Mouse (Mus musculus) heart, embryonic 14.5 days (tissue): ENCODE measurements around the gene 5031439G07Rik. TPM values are rescaled to one million over a fixed set of nuclear protein-coding genes. Genes with fewer than 3 reads are reported as not detected.

Experiments used
- ATAC-seq: fragments of 200-750 bp; cut with Nextera tagmentation; 2 replicates; pipeline ENCODE4 v1.8.0; 2017; ENCODE audit warnings: low read depth, moderate TSS enrichment; ENCODE audit not compliant: insufficient number of reproducible peaks, insufficient read depth, low FRiP score
- H3K27ac ChIP-seq, 2 experiments: fragments of 200-500 bp in 1 of 2; fragments of 300-500 bp in 1 of 2; sonication (generic) in 1 of 2; replicated peaks in 1 of 2; 2 replicates each; pipeline ENCODE4 v1.5.1; 2012 to 2014; ENCODE audit warnings: low read depth in 2 of 2, low read length in 2 of 2, control low read depth in 1 of 2, mild to moderate bottlenecking in 1 of 2, mixed read lengths in 1 of 2; ENCODE audit not compliant: control insufficient read depth in 1 of 2, insufficient read depth in 1 of 2
- H3K27me3 ChIP-seq: fragments of 300-500 bp; sonication (generic); 2 replicates; pipeline ENCODE4 v1.6.1; 2014; ENCODE audit warnings: mild to moderate bottlenecking, low read length, control low read depth; ENCODE audit not compliant: control insufficient read depth, insufficient read depth
- H3K36me3 ChIP-seq: fragments of 300-500 bp; sonication (generic); 2 replicates; pipeline ENCODE4 v1.6.1; 2014; ENCODE audit warnings: mild to moderate bottlenecking, control low read depth, low read length, mixed read lengths; ENCODE audit not compliant: control insufficient read depth, insufficient read depth
- H3K4me1 ChIP-seq, 2 experiments: fragments of 200-500 bp in 1 of 2; fragments of 300-500 bp in 1 of 2; sonication (generic) in 1 of 2; 2 replicates each; pipeline ENCODE4 v1.6.1; 2012 to 2014; ENCODE audit warnings: low read length in 2 of 2, control low read depth in 1 of 2, mixed read lengths in 1 of 2; ENCODE audit not compliant: control insufficient read depth in 2 of 2, insufficient read depth in 2 of 2
- H3K4me2 ChIP-seq: fragments of 300-500 bp; sonication (generic); 2 replicates; pipeline ENCODE4 v1.6.1; 2014; ENCODE audit warnings: mild to moderate bottlenecking, low read length
- H3K4me3 ChIP-seq, 2 experiments: fragments of 200-500 bp in 1 of 2; fragments of 300-500 bp in 1 of 2; sonication (generic) in 1 of 2; 2 replicates each; pipeline ENCODE4 v1.5.1; 2012 to 2014; ENCODE audit warnings: low read length in 2 of 2, mild to moderate bottlenecking in 2 of 2, control low read depth in 1 of 2, low read depth in 1 of 2, moderate library complexity in 1 of 2; ENCODE audit not compliant: control insufficient read depth in 1 of 2, insufficient read depth in 1 of 2
- H3K9ac ChIP-seq: fragments of 300-500 bp; sonication (generic); 2 replicates; pipeline ENCODE4 v1.6.1; 2014; ENCODE audit warnings: mild to moderate bottlenecking, low read length
- H3K9me3 ChIP-seq: fragments of 300-500 bp; sonication (generic); 2 replicates; pipeline ENCODE4 v1.6.1; 2016; ENCODE audit warnings: low read length, control low read depth; ENCODE audit not compliant: control insufficient read depth
- WGBS: fragments of 180-500 bp; shearing (Covaris S2); extraction: QIAGEN DNeasy Blood & Tissue Kit; methylation state at CpG from one replicate; pipeline ENCODE4 v1.1.7; 2014; 5-methylcytosine and 5-hydroxymethylcytosine counted together
- polyA plus RNA-seq: library from polyadenylated mRNA; unstranded; fragments of >200 nt; fragmentation: Nextera tagmentation; extraction: Ambion mirVana; gene quantifications from 2 replicates; pipeline ENCODE4 v1.2.1, GENCODE M21; 2014

5031439G07Rik gene
- polyA plus RNA-seq, 1 experiment from 2014 or later = 9.9 TPM

DNA sequence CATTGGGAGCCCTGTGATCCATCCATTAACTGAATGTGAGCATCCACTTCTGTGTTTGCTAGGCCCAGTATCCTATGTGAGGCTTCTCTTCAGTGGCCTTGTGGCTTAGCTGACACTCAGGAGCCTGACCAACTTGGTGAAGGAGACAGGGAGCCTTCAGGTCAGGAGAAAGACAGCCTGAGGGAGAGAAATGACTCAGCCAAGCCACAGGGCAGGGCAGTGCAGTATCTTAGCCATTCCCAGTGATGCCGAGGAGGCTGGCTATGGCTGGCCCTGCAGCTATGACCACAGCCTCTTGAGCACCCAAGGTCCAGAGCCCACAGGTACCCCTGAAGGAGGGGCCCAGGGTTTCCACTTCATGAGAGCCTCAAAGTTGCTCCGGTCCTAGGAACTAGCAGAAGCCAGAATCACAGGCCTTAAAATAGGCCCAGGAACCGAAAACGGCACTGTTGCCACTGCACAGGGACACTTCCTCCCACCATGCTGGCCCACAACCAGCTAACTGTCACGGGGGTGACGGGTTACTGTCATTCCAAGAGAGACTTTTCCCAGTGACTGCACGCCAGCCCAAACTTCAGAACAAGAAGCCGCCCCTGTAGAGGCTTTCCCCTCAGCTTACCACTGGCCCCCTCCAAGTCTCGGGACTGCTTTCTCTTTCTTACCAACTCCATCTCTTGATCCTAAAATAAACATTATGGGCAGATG lies 6.6 kb downstream of the 5031439G07Rik start:
- WGBS = 60% methylated on average over 9 of the region's 9 CpGs
- Histone ChIP-seq H3K9ac (no peak overlapping the region), H3K27ac (no peak overlapping the region), H3K9me3 (no peaks in the 10 kb centered on the region), H3K27me3 (no peaks in the 10 kb centered on the region), H3K4me2 (no peak overlapping the region), H3K4me1 (no peaks in the 10 kb centered on the region; a peak in 1 of 4 replicates), H3K36me3 (no peaks in the 10 kb centered on the region), H3K4me3 (no peak overlapping the region)
- ATAC-seq = no peak

DNA sequence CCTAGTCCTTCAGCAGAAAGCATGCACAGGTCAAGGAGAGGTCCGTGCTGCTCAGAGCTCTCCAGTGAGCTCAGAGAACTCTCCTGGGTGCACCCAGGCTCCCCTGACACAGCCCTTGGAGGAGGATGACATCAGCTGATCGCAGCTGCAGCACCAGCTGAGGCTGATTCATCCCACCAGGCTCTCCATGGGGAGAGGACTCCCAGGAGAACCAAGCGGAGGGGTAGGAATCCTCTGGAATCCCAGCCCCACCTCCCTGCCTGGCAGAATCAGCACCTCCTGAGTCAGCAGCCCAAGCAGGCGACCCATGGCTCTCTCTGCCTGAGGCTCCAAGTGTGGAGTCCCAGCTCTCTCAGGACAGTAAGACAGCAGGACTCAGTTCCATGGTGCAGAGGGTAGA lies 12.6 kb downstream of the 5031439G07Rik start:
- Histone ChIP-seq H3K27me3 (no peaks in the 10 kb centered on the region), H3K4me3 (no peak overlapping the region), H3K9me3 (no peaks in the 10 kb centered on the region), H3K36me3 (no peaks in the 10 kb centered on the region), H3K9ac (no peak overlapping the region), H3K4me1 (peaks cover 0 to 6% of the 10 kb centered on the region in 2 experiments; a peak in 2 of 4 replicates), H3K27ac (no peak overlapping the region), H3K4me2 (no peak overlapping the region)
- no peak; the same call in 1 of the 2 replicates for ATAC-seq
- 21% methylated on average over 4 of the region's 4 CpGs for WGBS

DNA sequence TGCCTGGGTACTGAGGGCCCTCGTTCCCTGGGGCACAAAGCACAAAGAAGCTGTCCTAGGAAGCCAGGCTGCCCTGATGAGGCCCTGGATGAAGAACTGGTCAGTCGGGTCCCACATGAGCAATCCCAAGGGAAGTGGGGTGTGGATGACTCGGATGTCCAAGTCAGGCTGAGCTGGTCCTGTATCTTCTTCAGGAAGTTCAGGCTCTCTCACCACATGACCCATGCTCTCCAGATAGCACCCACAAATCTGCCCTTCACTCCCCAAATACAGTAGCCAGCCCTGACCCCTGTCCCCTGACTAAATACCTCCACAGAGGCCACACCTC lies 14.8 kb downstream of the 5031439G07Rik start:
- Histone ChIP-seq H3K27me3 (no peaks in the 10 kb centered on the region), H3K27ac (no peak overlapping the region), H3K9me3 (no peaks in the 10 kb centered on the region), H3K4me1 (peaks cover 0 to 6% of the 10 kb centered on the region in 2 experiments; a peak in 2 of 4 replicates), H3K9ac (no peak overlapping the region), H3K36me3 (no peaks in the 10 kb centered on the region), H3K4me3 (no peak overlapping the region), H3K4me2 (no peak overlapping the region)
- WGBS = 66% methylated on average over 3 of the region's 3 CpGs
- ATAC-seq = no peak

DNA sequence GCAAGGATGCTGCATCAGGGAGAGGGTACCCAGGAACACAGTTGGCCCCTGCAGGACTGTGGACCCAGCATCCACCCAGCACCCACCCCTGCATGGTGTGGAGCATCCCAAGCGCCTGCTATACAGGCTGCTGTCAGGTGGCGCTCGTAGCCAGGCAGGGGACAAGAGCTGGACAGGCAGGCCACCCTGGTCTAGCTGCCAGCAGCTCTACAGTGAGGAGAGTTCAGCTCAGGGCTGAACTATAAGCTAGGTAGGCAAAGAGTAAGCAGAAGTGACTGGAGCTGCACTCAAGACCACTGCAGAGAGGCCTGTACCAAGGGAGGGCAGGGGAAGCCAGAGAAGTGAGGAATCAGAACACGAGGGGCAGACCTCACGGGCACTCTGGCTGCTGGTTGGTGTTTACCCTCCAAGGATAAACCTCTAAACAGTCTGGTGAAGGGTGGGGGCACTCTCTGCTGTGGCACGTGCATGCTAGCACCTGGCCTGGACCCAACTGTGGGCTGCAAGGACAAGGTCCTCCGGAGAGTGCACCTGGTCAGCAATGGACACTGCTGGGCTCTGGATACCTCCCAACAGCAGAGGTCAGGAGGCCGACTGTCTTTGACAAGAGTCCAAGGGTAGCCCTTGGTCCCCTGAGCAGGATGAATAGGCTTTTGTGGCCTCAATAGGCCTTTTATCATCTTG lies 15.3 kb downstream of the 5031439G07Rik start:
- 79% methylated on average over 8 of the region's 8 CpGs for WGBS
- Histone ChIP-seq H3K36me3 (no peaks in the 10 kb centered on the region), H3K4me1 (peaks cover 0 to 6% of the 10 kb centered on the region in 2 experiments; a peak in 2 of 4 replicates), H3K9ac (no peak overlapping the region), H3K27me3 (no peaks in the 10 kb centered on the region), H3K9me3 (no peaks in the 10 kb centered on the region), H3K4me2 (no peak overlapping the region), H3K4me3 (no peak overlapping the region), H3K27ac (no peak overlapping the region)
- ATAC-seq = no peak

DNA sequence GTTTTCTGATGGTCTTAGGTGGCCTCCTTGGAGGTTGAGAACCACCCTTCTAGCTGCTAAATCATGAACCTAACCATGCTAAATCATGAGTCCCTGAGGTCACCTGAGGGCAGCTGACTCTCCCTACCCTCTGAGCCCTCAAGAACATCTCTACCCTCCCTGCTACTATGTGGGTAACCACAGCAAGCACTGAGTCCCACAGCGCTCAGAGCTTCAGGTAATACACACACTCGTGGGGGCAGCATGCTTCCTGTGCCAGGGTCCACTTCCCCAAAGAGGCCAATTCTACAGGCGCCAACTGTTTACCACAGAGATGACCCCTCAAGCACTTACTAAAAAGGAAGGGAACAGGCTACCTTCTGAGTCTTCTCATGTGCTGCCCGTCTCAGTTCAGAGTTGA lies 19.8 kb downstream of the 5031439G07Rik start:
- H3K9ac ChIP-seq = no peak overlapping the region
- H3K27me3 ChIP-seq = no peaks in the 10 kb centered on the region
- H3K9me3 ChIP-seq = no peaks in the 10 kb centered on the region
- no peaks in the 10 kb centered on the region for H3K4me1 ChIP-seq
- H3K27ac ChIP-seq = no peak overlapping the region
- no peak overlapping the region for H3K4me2 ChIP-seq
- H3K4me3 ChIP-seq = no peak overlapping the region
- 83% methylated on average over 4 of the region's 4 CpGs for WGBS
- no peak for ATAC-seq
- no peaks in the 10 kb centered on the region for H3K36me3 ChIP-seq

DNA sequence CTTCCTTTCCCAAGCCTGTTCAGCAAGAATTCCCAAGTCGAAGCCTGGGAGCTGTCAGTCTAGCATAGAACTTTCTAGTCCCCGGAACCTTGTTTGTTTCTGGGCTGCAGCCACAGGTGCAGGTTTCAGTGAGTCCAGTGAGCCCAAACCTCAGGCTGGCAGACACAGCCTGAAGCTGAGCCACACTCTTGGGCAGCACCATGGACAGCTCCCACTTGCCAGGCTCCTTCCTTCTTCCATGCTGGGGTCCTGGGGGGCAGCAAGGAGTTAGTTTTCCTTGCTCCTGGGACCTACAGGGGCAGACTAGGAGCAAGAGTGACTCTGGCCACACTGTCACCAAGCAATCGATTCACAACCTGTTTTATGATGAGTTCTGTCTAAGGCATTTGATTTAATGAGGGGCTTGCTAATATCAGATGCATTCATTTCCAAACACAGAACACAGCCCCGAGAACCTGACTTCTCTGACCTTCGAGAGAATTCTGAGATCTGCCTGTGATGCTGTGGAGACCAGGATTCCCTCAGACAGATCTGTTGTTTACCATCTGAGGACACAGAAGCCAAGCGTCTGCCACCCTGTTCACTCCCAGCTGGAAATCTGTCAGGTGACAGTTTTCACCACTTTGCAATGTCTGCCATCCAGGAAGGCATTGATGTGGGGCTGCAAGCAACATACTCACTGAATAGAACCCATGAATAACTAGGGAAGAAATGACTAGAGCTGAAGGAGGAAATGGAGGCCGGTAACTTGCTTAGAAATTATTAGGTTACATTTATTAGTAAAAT lies 22.6 kb downstream of the 5031439G07Rik start:
- H3K27me3 ChIP-seq = no peaks in the 10 kb centered on the region
- H3K27ac ChIP-seq = no peak overlapping the region
- no peak overlapping the region for H3K9ac ChIP-seq
- H3K4me1 ChIP-seq = no peaks in the 10 kb centered on the region
- WGBS = 51% methylated on average over 7 of the region's 7 CpGs
- no peak for ATAC-seq
- no peaks in the 10 kb centered on the region for H3K36me3 ChIP-seq
- no peak overlapping the region for H3K4me2 ChIP-seq
- H3K4me3 ChIP-seq = no peak overlapping the region
- no peaks in the 10 kb centered on the region for H3K9me3 ChIP-seq

DNA sequence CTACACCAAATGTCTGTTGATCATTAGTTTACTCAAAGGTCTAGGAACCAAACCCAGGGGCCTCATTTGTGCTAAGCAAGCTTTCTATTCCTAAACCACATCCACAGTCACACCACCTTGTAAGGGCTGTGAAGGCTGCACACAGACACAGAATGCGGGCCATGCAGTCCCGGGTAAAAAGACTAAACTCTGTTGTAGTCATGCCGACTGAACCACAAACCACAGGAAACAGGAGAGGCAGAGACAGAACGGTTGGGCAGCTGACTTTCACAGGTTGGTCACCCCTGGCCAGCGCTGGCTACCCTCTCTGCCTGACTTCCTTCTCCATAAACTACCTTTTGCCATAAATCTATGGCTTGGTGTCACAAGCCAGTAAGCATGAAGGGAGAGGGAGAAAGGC lies 23.6 kb downstream of the 5031439G07Rik start:
- Histone ChIP-seq H3K27ac (no peak overlapping the region), H3K4me3 (no peak overlapping the region), H3K27me3 (no peaks in the 10 kb centered on the region), H3K9ac (no peak overlapping the region), H3K9me3 (no peaks in the 10 kb centered on the region), H3K36me3 (no peaks in the 10 kb centered on the region), H3K4me1 (no peaks in the 10 kb centered on the region), H3K4me2 (no peak overlapping the region)
- no peak for ATAC-seq
- WGBS = 74% methylated on average over 5 of the region's 5 CpGs
